Mouse (Mus musculus) C2C12 (cell line): ENCODE data around the gene Gak. TPM values are rescaled to one million over a fixed set of nuclear protein-coding genes. Genes with fewer than 3 reads are reported as not detected.

Source experiments
- H3K27me3 ChIP-seq: one replicate; pipeline ENCODE4 v1.6.1; 2011; ENCODE audit not compliant: control insufficient read depth, insufficient read depth, insufficient read length
- H3K36me3 ChIP-seq: one replicate; pipeline ENCODE4 v1.6.1; 2011; ENCODE audit not compliant: control insufficient read depth, insufficient read depth
- H3K4me3 ChIP-seq: one replicate; pipeline ENCODE4 v1.5.1; 2011; ENCODE audit warnings: mild to moderate bottlenecking, control low read depth; ENCODE audit not compliant: poor library complexity, insufficient read depth, severe bottlenecking
- H3K79me2 ChIP-seq: one replicate; pipeline ENCODE4 v1.6.1; 2011; ENCODE audit not compliant: control insufficient read depth, insufficient read depth
- H3K79me3 ChIP-seq: one replicate; pipeline ENCODE4 v1.6.1; 2011; ENCODE audit warnings: low read depth, control low read depth
- H3ac ChIP-seq: one replicate; pipeline ENCODE3; 2011; ENCODE audit warnings: low read depth; ENCODE audit not compliant: control insufficient read depth, insufficient read length
- CEBPB ChIP-seq: IDR thresholded peaks from one replicate; pipeline ENCODE4 v1.6.1; 2011; ENCODE audit warnings: low read depth, mild to moderate bottlenecking, control low read depth, moderate library complexity
- CTCF ChIP-seq: IDR thresholded peaks from one replicate; pipeline ENCODE4 v1.5.1; 2011; ENCODE audit not compliant: control insufficient read depth, insufficient read depth, insufficient read length
- FOSL1 ChIP-seq: IDR thresholded peaks from one replicate; pipeline ENCODE4 v1.8.0; 2011; ENCODE audit warnings: mild to moderate bottlenecking, low read length; ENCODE audit not compliant: poor library complexity, insufficient read depth, severe bottlenecking
- MAX ChIP-seq: IDR thresholded peaks from one replicate; pipeline ENCODE4 v1.6.1; 2011; ENCODE audit warnings: mild to moderate bottlenecking, control low read depth
- MYOD1 ChIP-seq: IDR thresholded peaks from one replicate; pipeline ENCODE4 v1.6.1; 2011; ENCODE audit warnings: low read depth; ENCODE audit not compliant: control insufficient read depth, insufficient read length
- MYOG ChIP-seq: IDR thresholded peaks from one replicate; pipeline ENCODE4 v1.6.1; 2011; ENCODE audit not compliant: control insufficient read depth, insufficient read length; ENCODE audit errors: extremely low read depth
- USF1 ChIP-seq: IDR thresholded peaks from one replicate; pipeline ENCODE4 v1.6.1; 2011; ENCODE audit warnings: low read depth, mild to moderate bottlenecking, control low read depth, moderate library complexity
- polyA plus RNA-seq: library from polyadenylated mRNA; unstranded; fragments of >200 nt; fragmentation: generic; extraction: Trizol; gene quantifications from one replicate; pipeline ENCODE4 v1.2.1, GENCODE M21; 2012; ENCODE audit warnings: missing spikeins

The Gak gene
- polyA plus RNA-seq, 1 experiment = 44.0 TPM

DNA sequence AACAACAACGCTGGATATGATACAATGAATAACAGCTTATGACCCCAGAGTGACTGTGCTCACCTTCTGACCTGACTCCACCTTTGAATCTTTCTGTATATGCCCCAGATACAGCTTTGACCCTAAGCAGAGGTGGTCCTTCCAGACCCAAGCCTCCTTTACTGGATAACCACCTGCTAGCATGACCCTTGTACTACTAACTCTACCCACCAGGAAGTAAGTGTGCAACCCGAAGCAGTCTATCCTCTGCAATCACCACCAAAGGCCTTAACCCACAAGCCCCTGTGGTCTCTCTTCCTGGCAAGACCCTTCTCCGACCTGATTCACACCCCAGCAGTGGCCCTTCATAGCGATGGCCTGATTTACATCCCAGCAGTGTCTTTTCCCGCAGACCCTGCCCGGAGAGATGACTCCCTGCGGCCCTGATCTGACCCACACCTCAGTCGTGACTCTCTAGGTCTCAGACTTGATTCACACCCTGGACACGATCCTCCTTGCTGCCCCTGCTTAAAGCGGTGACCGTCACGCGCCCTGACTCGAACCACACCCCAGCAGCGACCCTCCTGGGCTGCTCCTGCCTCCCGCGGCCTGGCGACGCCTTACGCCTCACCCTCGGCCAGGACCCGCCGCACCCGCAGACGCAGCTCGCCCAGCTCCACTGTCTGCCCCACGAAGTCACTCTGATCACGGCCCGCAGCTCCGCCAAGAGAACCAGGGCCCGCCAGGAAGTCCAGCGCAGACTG, 493 bp downstream of the Gak start:
- H3K79me2 ChIP-seq = peaks cover 67% of the 10 kb centered on the region
- TF ChIP-seq FOSL1 = no peak
- TF ChIP-seq MYOD1 = no peak
- no peak for TF ChIP-seq CEBPB
- TF ChIP-seq MAX = no peak
- TF ChIP-seq CTCF = no peak
- no peak for TF ChIP-seq USF1
- no peak for TF ChIP-seq MYOG

DNA sequence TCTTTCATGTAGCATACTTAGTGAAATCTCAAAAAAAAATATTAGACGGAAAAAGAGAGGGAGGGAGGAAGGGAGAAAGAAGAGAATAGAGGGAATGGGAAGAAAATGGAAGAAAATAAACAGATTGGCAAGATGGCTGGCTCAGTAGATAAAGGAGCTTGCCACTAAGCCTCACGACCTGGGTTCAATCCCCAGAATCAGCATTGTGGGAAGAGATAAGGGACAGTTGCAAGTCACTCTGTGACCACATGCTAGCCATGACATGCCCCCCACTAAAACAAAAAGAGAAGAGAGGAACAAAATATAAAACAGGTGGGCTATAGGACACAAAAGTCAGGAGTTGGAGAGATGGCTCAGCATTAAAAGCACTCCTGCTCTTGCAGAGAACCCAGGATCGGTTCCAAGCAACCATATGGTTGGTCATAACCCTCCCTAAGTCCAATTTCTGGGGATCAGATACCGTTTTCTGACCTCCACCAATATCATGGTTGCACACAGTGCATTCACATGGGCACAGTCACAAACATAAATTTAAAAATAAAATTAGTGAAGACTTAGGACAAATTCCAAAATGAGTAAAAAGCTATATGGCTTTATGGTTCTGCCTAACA, 3.4 kb downstream of the Gak start:
- Histone ChIP-seq H3K4me3 (no peak overlapping the region), H3K36me3 (peaks cover 42% of the 10 kb centered on the region), H3K27me3 (no peaks in the 10 kb centered on the region), H3K79me2 (peaks cover 95% of the 10 kb centered on the region), H3K79me3 (peaks cover 49% of the 10 kb centered on the region), H3ac (no peak overlapping the region)
- no peak for TF ChIP-seq MAX
- TF ChIP-seq MYOG = no peak
- TF ChIP-seq MYOD1 = no peak
- TF ChIP-seq CEBPB = no peak
- no peak for TF ChIP-seq CTCF
- TF ChIP-seq FOSL1 = no peak
- no peak for TF ChIP-seq USF1

More for the DNA sequence above, 493 bp downstream of the Gak start:
- Histone ChIP-seq H3K79me3 (peaks cover 49% of the 10 kb centered on the region), H3K36me3 (peaks cover 17% of the 10 kb centered on the region), H3K27me3 (no peaks in the 10 kb centered on the region), H3K4me3 (peak overlapping the region; percentile 72), H3ac (peak overlapping the region; percentile 85)

DNA sequence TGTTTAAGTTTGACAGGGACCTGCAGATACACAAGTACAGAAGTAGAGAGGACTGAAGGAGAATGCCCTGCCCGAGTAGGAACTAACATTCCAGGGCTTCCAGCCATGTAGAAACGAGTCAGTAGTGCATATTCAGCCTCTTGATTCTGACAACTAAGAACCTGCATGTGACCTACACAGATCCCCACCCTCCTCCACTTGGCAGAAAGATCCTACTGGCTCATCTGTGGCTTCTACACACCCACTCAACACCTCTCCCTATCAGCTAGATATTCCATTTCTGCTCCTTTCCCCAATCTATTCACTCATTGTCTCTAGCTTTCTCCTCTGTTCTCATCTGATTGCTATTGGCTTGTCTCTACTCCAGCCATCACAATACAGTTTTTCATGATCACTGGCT, 7.7 kb downstream of the Gak start:
- peaks cover 21% of the 10 kb centered on the region for H3K79me3 ChIP-seq
- H3ac ChIP-seq = no peak overlapping the region
- H3K79me2 ChIP-seq = peaks cover 62% of the 10 kb centered on the region
- no peaks in the 10 kb centered on the region for H3K27me3 ChIP-seq
- H3K4me3 ChIP-seq = no peak overlapping the region
- peaks cover 65% of the 10 kb centered on the region for H3K36me3 ChIP-seq
- TF ChIP-seq FOSL1 (no peak), MYOD1 (no peak), USF1 (no peak), MAX (no peak), CTCF (no peak), MYOG (no peak), CEBPB (no peak)

DNA sequence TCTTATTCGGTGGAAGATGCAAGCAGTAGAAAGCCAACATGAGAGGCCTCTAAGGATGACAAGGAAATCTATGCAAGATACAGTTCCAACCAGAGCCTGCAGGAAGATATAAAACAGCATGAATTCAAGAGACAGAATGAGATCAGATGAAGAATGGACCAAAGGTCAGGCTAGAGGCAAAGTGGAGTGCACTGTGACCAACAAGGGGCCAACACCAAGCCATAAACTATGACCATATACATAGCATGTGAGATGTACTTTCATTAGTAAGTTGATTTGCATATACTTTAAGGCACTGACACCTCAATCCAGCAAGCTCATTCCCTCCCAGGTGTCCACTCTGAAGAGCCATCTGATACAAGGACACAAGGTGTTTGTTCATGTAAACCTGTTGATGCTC, 19.1 kb downstream of the Gak start:
- H3K4me3 ChIP-seq = no peak overlapping the region
- no peaks in the 10 kb centered on the region for H3K27me3 ChIP-seq
- no peaks in the 10 kb centered on the region for H3K79me2 ChIP-seq
- H3K79me3 ChIP-seq = peaks cover 4% of the 10 kb centered on the region
- H3ac ChIP-seq = no peak overlapping the region
- peaks cover 75% of the 10 kb centered on the region for H3K36me3 ChIP-seq
- TF ChIP-seq MYOD1 (no peak), FOSL1 (no peak), MAX (no peak), CTCF (no peak), CEBPB (no peak), MYOG (no peak), USF1 (no peak)

DNA sequence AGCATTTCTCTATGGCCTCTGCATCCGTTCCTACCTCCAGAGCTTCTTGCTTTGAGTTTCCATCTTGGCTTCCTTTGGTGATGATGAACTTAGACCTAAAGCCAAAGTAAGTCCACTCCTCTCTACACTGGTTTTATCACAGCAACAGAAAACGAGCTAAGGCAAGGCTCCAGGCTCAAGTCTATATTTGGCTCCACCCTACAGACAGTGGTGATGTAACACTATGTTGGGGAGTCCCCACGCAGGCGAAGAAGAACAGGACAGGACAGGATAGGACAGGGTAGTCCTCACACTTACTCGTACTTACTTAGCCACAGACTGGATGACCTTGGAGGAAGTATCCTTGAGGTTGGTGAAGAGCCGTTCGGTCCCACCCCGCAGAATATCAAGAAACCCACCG, 27.0 kb downstream of the Gak start:
- no peaks in the 10 kb centered on the region for H3K27me3 ChIP-seq
- no peak overlapping the region for H3K4me3 ChIP-seq
- TF ChIP-seq MAX (no peak), CEBPB (no peak), MYOG (no peak), FOSL1 (no peak), USF1 (no peak), MYOD1 (no peak), CTCF (no peak)
- no peaks in the 10 kb centered on the region for H3K79me2 ChIP-seq
- H3K36me3 ChIP-seq = peaks cover 71% of the 10 kb centered on the region
- H3ac ChIP-seq = no peak overlapping the region
- no peaks in the 10 kb centered on the region for H3K79me3 ChIP-seq
